Mouse (Mus musculus) spleen, postnatal 4 days (tissue): ENCODE measurements at regions not wholly inside any gene's neighbourhood (a gene's known extent, or its start where the extent isn't known, plus 50 kb on each side); places are given as distances from the start of the nearest gene placed in this dataset.

Experiments
- DNase-seq, 2 experiments: peaks; one replicate each; pipeline ENCODE4 v3.0.0; 2022; ENCODE audit warnings: low spot score in 2 of 2

DNA sequence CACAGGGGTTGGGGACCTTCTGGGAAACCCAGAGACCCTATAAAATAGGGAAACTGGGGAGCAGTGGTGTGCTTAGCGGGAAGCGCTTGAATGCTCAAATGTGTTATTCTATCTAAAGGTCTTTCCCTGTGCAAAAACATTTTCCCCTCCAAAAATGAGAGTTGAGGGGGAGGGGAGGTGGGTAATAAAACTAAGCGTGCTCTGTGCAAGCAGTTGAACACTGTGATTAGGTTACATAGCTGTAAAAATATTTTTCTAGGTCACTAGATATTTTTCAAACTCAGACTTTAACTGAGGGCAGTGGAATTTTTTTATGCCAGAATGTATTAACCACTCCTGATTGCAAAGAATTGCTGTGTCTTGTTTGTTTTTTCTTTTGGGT, 77.0 kb upstream of the Tbl1x start:
- no peak for DNase-seq

DNA sequence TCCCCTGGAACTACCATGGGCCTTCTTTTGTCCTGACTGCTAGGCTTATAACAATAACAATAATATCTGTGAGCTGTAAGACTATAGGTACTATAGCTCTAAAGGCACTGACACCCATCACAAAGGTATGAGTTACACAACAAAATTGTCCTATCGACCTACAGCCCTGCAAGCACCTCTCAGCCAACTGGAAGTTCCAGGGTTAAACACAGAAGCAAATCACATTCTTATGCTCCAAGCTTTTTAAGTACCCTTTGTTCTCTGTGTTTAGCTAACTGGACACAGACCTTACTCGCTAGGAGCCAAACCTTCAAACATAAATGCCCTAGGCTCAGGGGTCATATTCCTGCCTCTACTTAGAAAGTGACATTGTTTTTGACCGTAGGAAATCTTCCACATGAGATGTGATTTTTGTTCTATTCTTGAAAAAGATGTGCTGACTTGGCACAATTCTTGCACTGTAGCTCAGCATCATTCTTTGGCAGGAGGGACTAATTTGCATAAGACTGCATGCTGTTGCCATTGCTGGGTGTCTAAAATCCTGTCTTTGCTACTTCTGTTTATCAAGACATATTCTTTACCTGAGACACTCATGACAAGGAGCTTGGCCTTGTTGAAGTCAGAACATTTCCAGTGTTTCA, 66.8 kb upstream of the Tbl1x start:
- no peak for DNase-seq

DNA sequence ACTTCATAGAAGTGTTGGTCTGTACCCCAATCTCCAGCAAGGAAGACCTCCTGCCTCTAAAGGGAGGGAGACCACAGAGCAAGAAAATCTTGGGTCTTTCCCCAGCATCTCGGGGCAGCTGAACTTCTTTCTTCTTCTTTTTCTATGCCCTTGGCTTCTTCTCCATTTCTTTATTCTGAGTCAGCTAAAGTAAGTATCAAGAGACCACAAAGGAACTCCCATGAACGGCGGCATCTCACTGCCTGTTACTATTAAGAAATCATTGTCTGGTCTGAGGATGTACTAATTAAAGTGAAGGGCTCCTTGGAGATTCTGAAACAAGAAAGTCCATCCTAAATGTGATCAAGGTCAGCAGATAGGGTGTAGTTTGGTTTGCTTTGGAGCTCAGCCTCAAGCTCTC, 64.1 kb upstream of the Tbl1x start:
- no peak for DNase-seq

DNA sequence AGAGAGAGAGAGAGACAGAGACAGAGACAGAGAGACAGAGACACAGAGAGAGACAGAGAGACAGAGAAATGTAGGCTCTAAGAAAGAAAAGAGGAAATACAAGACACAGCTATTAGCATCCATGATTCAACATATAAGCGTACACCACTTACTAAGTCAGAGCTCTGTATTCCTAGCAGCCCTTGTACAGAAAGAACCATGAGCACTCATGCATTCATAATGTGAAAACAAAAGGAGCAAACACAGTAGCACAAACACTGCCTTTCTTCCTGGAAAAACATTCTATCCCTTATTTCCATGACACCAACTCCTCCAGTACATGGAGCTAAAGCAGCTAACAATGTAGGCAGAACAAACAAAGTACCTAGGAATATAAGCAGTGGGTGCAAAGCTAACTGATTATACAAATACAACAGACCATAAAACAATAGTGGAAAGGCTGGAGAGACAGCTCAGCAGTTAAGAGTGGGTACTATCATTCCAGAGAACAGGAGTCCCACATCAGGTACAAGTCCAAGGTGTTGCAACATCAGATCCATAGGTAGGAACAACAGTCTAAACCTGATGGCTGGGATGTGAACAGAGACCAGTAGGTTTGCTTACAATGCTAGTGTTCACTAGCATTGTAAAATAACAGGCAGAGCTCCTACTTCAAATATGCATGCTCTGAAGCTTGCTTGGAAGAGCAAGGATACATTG, 58.7 kb upstream of the Tbl1x start:
- no peak for DNase-seq
